Mouse (Mus musculus): ENCODE measurements around the gene Galk1. TPM values are rescaled to one million over a fixed set of nuclear protein-coding genes. Genes with fewer than 3 reads are reported as not detected.
"Not testable (repeated sequence)": the region's sequence is repeated elsewhere in the genome, so short reads cannot be mapped to it uniquely, and the experiment has no call there.

Gene Galk1
- total RNA-seq, 2 experiments from 2014 or later: 36.2 to 37.9 TPM

- intact Hi-C loops (cut with DNase I): loop anchor here (10.0 kb wide), 1 partner anchor 94 kb away; the partner anchor contains the start of gene Trim47
- no peak for DNase-seq
Measured at GRCm38 (mm10) chr11:116030898-116031845, 18.7 kb upstream of the Galk1 start.

GRCm38 (mm10) chr11:116030088-116030897 is 17.8 kb upstream of the Galk1 start, which contains the start of gene Unk:
Gene Unk, plus strand, starts transcription at chr11:116030322.
- intact Hi-C loops (cut with DNase I): loop anchor here (10.0 kb wide), 1 partner anchor 95 kb away; the partner anchor contains the start of gene Trim47
- peak; percentile 99 for DNase-seq

- DNase-seq: no peak
- intact Hi-C loops (cut with DNase I): no loop called here
Measured at GRCm38 (mm10) chr11:116029086-116029865, 16.8 kb upstream of the Galk1 start.

GRCm38 (mm10) chr11:116028177-116028865 is 15.8 kb upstream of the Galk1 start:
- DNase-seq: no peak
- intact Hi-C loops (cut with DNase I): no loop called here

- intact Hi-C loops (cut with DNase I): no loop called here
- DNase-seq: no peak
Measured at GRCm38 (mm10) chr11:116027756-116028155, 15.2 kb upstream of the Galk1 start, which contains the start of gene H3f3b. Gene H3f3b, minus strand, starts transcription at chr11:116027962.

- intact Hi-C loops (cut with DNase I): no loop called here
- DNase-seq: no peak
Measured at GRCm38 (mm10) chr11:116025056-116025845, 12.7 kb upstream of the Galk1 start.

GRCm38 (mm10) chr11:116024356-116024808 is 11.9 kb upstream of the Galk1 start:
- intact Hi-C loops (cut with DNase I): no loop called here
- peak; percentile 96 for DNase-seq

- intact Hi-C loops (cut with DNase I): no loop called here
- peak; percentile 81 for DNase-seq
Measured at GRCm38 (mm10) chr11:116023771-116024355, 11.3 kb upstream of the Galk1 start.

GRCm38 (mm10) chr11:116023074-116023770 is 10.7 kb upstream of the Galk1 start:
- intact Hi-C loops (cut with DNase I); DNase-seq: not testable (repeated sequence)

GRCm38 (mm10) chr11:116022256-116022780 is 9.8 kb upstream of the Galk1 start:
- no peak for DNase-seq
- intact Hi-C loops (cut with DNase I): no loop called here

- DNase-seq: no peak
- intact Hi-C loops (cut with DNase I): no loop called here
Measured at GRCm38 (mm10) chr11:116021328-116022220, 9.1 kb upstream of the Galk1 start.

GRCm38 (mm10) chr11:116020519-116020922 is 8.0 kb upstream of the Galk1 start:
- DNase-seq: no peak
- intact Hi-C loops (cut with DNase I): no loop called here

GRCm38 (mm10) chr11:116019976-116020411 is 7.5 kb upstream of the Galk1 start:
- intact Hi-C loops (cut with DNase I): no loop called here
- no peak for DNase-seq

GRCm38 (mm10) chr11:116019360-116019791 is 6.9 kb upstream of the Galk1 start:
- DNase-seq: no peak
- intact Hi-C loops (cut with DNase I): no loop called here

GRCm38 (mm10) chr11:116018867-116019266 is 6.3 kb upstream of the Galk1 start:
- not testable (repeated sequence) for DNase-seq

GRCm38 (mm10) chr11:116018106-116018505 is 5.6 kb upstream of the Galk1 start:
- intact Hi-C loops (cut with DNase I): no loop called here
- peak; percentile 49 for DNase-seq

More at GRCm38 (mm10) chr11:116018867-116019266, 6.3 kb upstream of the Galk1 start:
- intact Hi-C loops (cut with DNase I): not testable (repeated sequence)
